Mouse (Mus musculus) CH12.LX (cell line): ENCODE measurements around the gene Abhd4. TPM values are rescaled to one million over a fixed set of nuclear protein-coding genes. Genes with fewer than 3 reads are reported as not detected.

Source experiments
- DNase-seq: peaks from one replicate; pipeline ENCODE4 v3.0.0-alpha.2; 2013; ENCODE audit errors: extremely low read depth
- H3K27ac ChIP-seq: 2 replicates; pipeline ENCODE4 v1.5.1; 2012; ENCODE audit warnings: low read depth, mild to moderate bottlenecking, control low read depth, moderate library complexity; ENCODE audit not compliant: insufficient read depth
- H3K27me3 ChIP-seq: replicated peaks from 2 replicates; pipeline ENCODE3; 2012; ENCODE audit warnings: inconsistent platforms
- H3K36me3 ChIP-seq, 2 experiments: replicated peaks in 1 of 2; 2 replicates each; pipeline versions ENCODE3 to v1.6.1; 2012; ENCODE audit warnings: inconsistent platforms in 1 of 2, low read length in 1 of 2, mild to moderate bottlenecking in 1 of 2, mixed read lengths in 1 of 2, moderate library complexity in 1 of 2; ENCODE audit not compliant: control insufficient read depth in 1 of 2, insufficient read depth in 1 of 2
- H3K4me1 ChIP-seq, 2 experiments: 2 replicates each; pipeline ENCODE4 v1.6.1; 2012; ENCODE audit warnings: inconsistent platforms in 1 of 2, moderate library complexity in 1 of 2; ENCODE audit not compliant: insufficient read depth in 2 of 2, control insufficient read depth in 1 of 2
- H3K4me2 ChIP-seq: 2 replicates; pipeline ENCODE4 v1.6.1; 2012; ENCODE audit warnings: low read depth, mild to moderate bottlenecking, control low read depth; ENCODE audit not compliant: poor library complexity, insufficient read depth, severe bottlenecking
- H3K4me3 ChIP-seq, 3 experiments: fragments of 150-350 bp in 1 of 3; sonication (generic) in 1 of 3; replicated peaks in 1 of 3; 2 replicates each; pipeline versions ENCODE3 to v1.5.1; 2011 to 2012; ENCODE audit warnings: low read depth in 2 of 3, low read length in 2 of 3, mild to moderate bottlenecking in 2 of 3, moderate library complexity in 2 of 3, control low read depth in 1 of 3, improper control_type of control experiment in 1 of 3, inconsistent platforms in 1 of 3, mixed read lengths in 1 of 3; ENCODE audit not compliant: poor library complexity in 1 of 3
- H3K79me2 ChIP-seq: replicated peaks from 2 replicates; pipeline ENCODE4 v1.6.1; 2012; ENCODE audit warnings: mild to moderate bottlenecking, moderate library complexity; ENCODE audit not compliant: control insufficient read depth, poor library complexity, insufficient read depth, severe bottlenecking; ENCODE audit errors: extremely low read depth
- H3K9ac ChIP-seq: 2 replicates; pipeline ENCODE4 v1.6.1; 2012; ENCODE audit warnings: low read depth, mild to moderate bottlenecking, control low read depth, moderate library complexity; ENCODE audit not compliant: insufficient read depth
- H3K9me3 ChIP-seq: replicated peaks from 2 replicates; pipeline ENCODE3; 2012; ENCODE audit warnings: low read length, inconsistent platforms, mixed read lengths
- BHLHE40 ChIP-seq: IDR thresholded peaks from 2 replicates; pipeline ENCODE4 v1.6.1; 2011; ENCODE audit warnings: mild to moderate bottlenecking, low read depth, low read length, improper control_type of control experiment
- CHD2 ChIP-seq: IDR thresholded peaks from 2 replicates; pipeline ENCODE4 v1.6.1; 2011; ENCODE audit warnings: low read length, improper control_type of control experiment
- CTCF ChIP-seq, 2 experiments: IDR thresholded peaks in 1 of 2; conservative IDR thresholded peaks in 1 of 2; 2 replicates each; pipeline ENCODE4 v1.5.1; 2011 to 2012; ENCODE audit warnings: low read depth in 2 of 2, low read length in 2 of 2, improper control_type of control experiment in 1 of 2, inconsistent platforms in 1 of 2, mild to moderate bottlenecking in 1 of 2, moderate library complexity in 1 of 2
- E2F4 ChIP-seq: IDR thresholded peaks from 2 replicates; pipeline ENCODE4 v1.6.1; 2011; ENCODE audit warnings: low read depth, low read length, improper control_type of control experiment; ENCODE audit not compliant: insufficient replicate concordance
- EP300 ChIP-seq: IDR thresholded peaks from 2 replicates; pipeline ENCODE4 v1.6.1; 2011; ENCODE audit warnings: low read length, improper control_type of control experiment
- ETS1 ChIP-seq: conservative IDR thresholded peaks from 2 replicates; pipeline ENCODE4 v1.6.1; 2012; ENCODE audit warnings: low read depth, mild to moderate bottlenecking, inconsistent platforms, low read length, improper control_type of control experiment, moderate library complexity
- GABPA ChIP-seq: IDR thresholded peaks from 2 replicates; pipeline ENCODE4 v1.6.1; 2012; ENCODE audit warnings: low read depth, low read length, improper control_type of control experiment, inconsistent platforms; ENCODE audit not compliant: insufficient replicate concordance
- HCFC1 ChIP-seq: IDR thresholded peaks from 2 replicates; pipeline ENCODE4 v1.6.1; 2012; ENCODE audit warnings: low read depth, mild to moderate bottlenecking, inconsistent platforms, low read length, improper control_type of control experiment
- IRF4 ChIP-seq: IDR thresholded peaks from 2 replicates; pipeline ENCODE4 v1.6.1; 2014; ENCODE audit warnings: low read depth, mild to moderate bottlenecking, inconsistent platforms, low read length, improper control_type of control experiment
- JUND ChIP-seq: conservative IDR thresholded peaks from 2 replicates; pipeline ENCODE4 v1.6.1; 2011; ENCODE audit warnings: low read depth, low read length, improper control_type of control experiment
- KAT2A ChIP-seq: IDR thresholded peaks from 2 replicates; pipeline ENCODE4 v1.6.1; 2012; ENCODE audit warnings: low read length, improper control_type of control experiment, inconsistent platforms; ENCODE audit not compliant: insufficient replicate concordance
- MAX ChIP-seq: IDR thresholded peaks from 2 replicates; pipeline ENCODE4 v1.6.1; 2011; ENCODE audit warnings: low read length, improper control_type of control experiment
- MAZ ChIP-seq: IDR thresholded peaks from 2 replicates; pipeline ENCODE4 v1.6.1; 2012; ENCODE audit warnings: low read depth, mild to moderate bottlenecking, inconsistent platforms, low read length, improper control_type of control experiment, moderate library complexity
- MXI1 ChIP-seq: IDR thresholded peaks from 2 replicates; pipeline ENCODE4 v1.6.1; 2011; ENCODE audit warnings: mild to moderate bottlenecking, low read depth, low read length, improper control_type of control experiment
- NELFE ChIP-seq: IDR thresholded peaks from 2 replicates; pipeline ENCODE4 v1.6.1; 2011; ENCODE audit warnings: low read depth, low read length, improper control_type of control experiment
- NRF1 ChIP-seq: IDR thresholded peaks from 2 replicates; pipeline ENCODE4 v1.6.1; 2014; ENCODE audit warnings: low read depth, mild to moderate bottlenecking, inconsistent platforms, low read length, improper control_type of control experiment, moderate library complexity
- PAX5 ChIP-seq: IDR thresholded peaks from 2 replicates; pipeline ENCODE4 v1.6.1; 2012; ENCODE audit warnings: low read length, inconsistent platforms, mixed read lengths
- POLR2A ChIP-seq: IDR thresholded peaks from 2 replicates; pipeline ENCODE4 v1.6.1; 2011; ENCODE audit warnings: low read depth, mild to moderate bottlenecking, improper control_type of control experiment, low read length
- TBP ChIP-seq: conservative IDR thresholded peaks from 2 replicates; pipeline ENCODE4 v1.6.1; 2011; ENCODE audit warnings: low read depth, low read length, improper control_type of control experiment
- UBTF ChIP-seq: IDR thresholded peaks from 2 replicates; pipeline ENCODE4 v1.6.1; 2012; ENCODE audit warnings: low read depth, mild to moderate bottlenecking, inconsistent platforms, low read length, improper control_type of control experiment, moderate library complexity
- USF1 ChIP-seq: IDR thresholded peaks from 2 replicates; pipeline ENCODE4 v1.6.1; 2014; ENCODE audit warnings: low read depth, mild to moderate bottlenecking, inconsistent platforms, low read length, improper control_type of control experiment
- ZC3H11A ChIP-seq: IDR thresholded peaks from 2 replicates; pipeline ENCODE4 v1.6.1; 2012; ENCODE audit warnings: low read depth, mild to moderate bottlenecking, inconsistent platforms, low read length, improper control_type of control experiment
- ZKSCAN1 ChIP-seq: IDR thresholded peaks from 2 replicates; pipeline ENCODE4 v1.6.1; 2012; ENCODE audit warnings: low read depth, inconsistent platforms, low read length, improper control_type of control experiment, borderline replicate concordance
- dilution Hi-C: fragments of 300-500 bp; cut with MboI; formaldehyde crosslinking; loops from 2 replicates; pipeline ENCODE4 v1.14.3; 2020; ENCODE audit warnings: low sequenced_read_pairs; ENCODE audit not compliant: extremely low pct_unique_long_range_greater_than_20kb, extremely low pct_ligation_motif_present
- in situ Hi-C: fragments of 300-500 bp; cut with MboI; formaldehyde crosslinking; loops from 3 replicates; pipeline ENCODE4 v1.14.3; 2019; ENCODE audit warnings: low sequenced_read_pairs, low pct_ligation_motif_present, low pct_unique_long_range_greater_than_20kb, mixed read lengths
- polyA plus RNA-seq: library from polyadenylated mRNA; unstranded; fragments of >175 nt; gene quantifications from 2 replicates; pipeline ENCODE4 v1.2.1, GENCODE M21; 2012; ENCODE audit warnings: low read depth; ENCODE audit not compliant: insufficient read length
- total RNA-seq, 2 experiments: library from RNA; depleted of rRNA; stranded (reverse); fragments of 300-350 nt in 1 of 2; fragments of >200 nt in 1 of 2; gene quantifications; 2 replicates each; pipeline ENCODE4 v1.2.3; 2012 to 2014

Abhd4 gene
- total and polyA plus RNA-seq, 3 experiments, result 15.9 to 23.0 (median 19.8) TPM

DNA sequence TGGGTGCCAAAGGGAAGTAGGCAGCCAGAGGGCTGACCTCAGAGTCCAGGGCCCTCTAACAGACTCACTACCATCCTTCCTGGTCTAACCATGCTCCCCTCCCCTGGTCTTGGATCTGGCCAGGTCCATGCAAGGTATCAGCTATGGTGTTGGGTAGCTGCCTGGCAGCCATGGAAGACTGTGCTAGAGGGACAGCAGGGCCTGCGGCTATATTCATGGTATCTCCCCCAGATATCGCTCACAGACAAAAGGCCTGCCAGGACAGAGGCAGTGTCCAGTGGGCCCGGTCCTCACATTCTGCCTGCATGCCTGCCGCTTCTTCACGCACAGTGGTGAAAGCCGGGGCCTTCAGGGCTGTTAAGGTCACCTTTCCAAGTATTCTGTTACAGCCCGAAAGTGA is 10.2 kb downstream of the Abhd4 start:
- H3K79me2 ChIP-seq, result no peaks in the 10 kb centered on the region; the same call in 1 of the 2 replicates
- DNase-seq, result no peak
- TF ChIP-seq MXI1, result no peak
- no peak for TF ChIP-seq HCFC1
- no peak for TF ChIP-seq PAX5
- TF ChIP-seq JUND, result no peak
- no peak for TF ChIP-seq BHLHE40
- TF ChIP-seq KAT2A, result no peak
- no peak for TF ChIP-seq ETS1
- TF ChIP-seq IRF4, result no peak
- TF ChIP-seq CTCF (conservative IDR thresholded peaks at IDR 0.05 in 1 of 2, IDR thresholded peaks at IDR 0.05 in 1 of 2; ENCODE audit: low read depth in 2 of 2, low read length in 2 of 2), result no peak
- TF ChIP-seq E2F4, result no peak
- TF ChIP-seq GABPA, result no peak
- TF ChIP-seq POLR2A, result no peak
- no peak for TF ChIP-seq USF1
- TF ChIP-seq NELFE, result no peak
- no peak for TF ChIP-seq MAX
- no peak for TF ChIP-seq UBTF
- no peak overlapping the region for H3K4me3 ChIP-seq
- H3K4me2 ChIP-seq, result no peak overlapping the region
- in situ Hi-C loops, result loop anchor here (10.0 kb wide), 1 partner anchor 61 kb away; no protein-coding TSS in a partner anchor
- no peaks in the 10 kb centered on the region for H3K27me3 ChIP-seq
- peaks cover 0 to 14% of the 10 kb centered on the region in 2 experiments; a peak in 1 of 4 replicates for H3K4me1 ChIP-seq
- no peaks in the 10 kb centered on the region for H3K9me3 ChIP-seq
- H3K9ac ChIP-seq, result no peak overlapping the region
- H3K36me3 ChIP-seq, result peaks cover 33 to 68% of the 10 kb centered on the region in 2 experiments
- dilution Hi-C loops, result no loop called here
- no peak overlapping the region for H3K27ac ChIP-seq

DNA sequence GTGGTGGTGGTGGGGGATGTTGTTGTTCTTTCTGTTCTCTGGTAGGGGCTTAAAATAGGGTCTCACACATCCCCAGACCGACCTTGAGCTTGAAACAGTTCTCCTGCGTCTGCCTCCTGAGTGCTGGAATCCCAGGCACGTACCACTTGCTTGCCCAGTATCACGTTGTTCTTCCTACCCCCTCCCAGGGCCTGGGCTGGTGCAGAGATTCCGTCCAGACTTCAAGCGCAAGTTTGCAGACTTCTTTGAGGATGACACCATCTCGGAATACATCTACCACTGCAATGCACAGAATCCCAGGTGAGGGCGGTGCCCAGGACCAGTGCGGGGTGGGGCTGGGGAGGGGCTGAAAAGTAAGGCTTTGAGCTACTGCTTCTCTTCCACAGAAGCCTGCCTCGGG is 11.1 kb downstream of the Abhd4 start:
- peaks cover 0 to 9% of the 10 kb centered on the region in 2 experiments; a peak in 1 of 4 replicates for H3K4me1 ChIP-seq
- H3K4me3 ChIP-seq, result no peak overlapping the region
- no peaks in the 10 kb centered on the region; the same call in 1 of the 2 replicates for H3K79me2 ChIP-seq
- no peak for DNase-seq
- in situ Hi-C loops (loop anchor here (10.0 kb wide), 1 partner anchor 60 kb away; no protein-coding TSS in a partner anchor), dilution Hi-C loops (no loop called here)
- no peak overlapping the region for H3K4me2 ChIP-seq
- H3K27ac ChIP-seq, result no peak overlapping the region
- peaks cover 33 to 71% of the 10 kb centered on the region in 2 experiments for H3K36me3 ChIP-seq
- H3K9ac ChIP-seq, result no peak overlapping the region
- H3K27me3 ChIP-seq, result no peaks in the 10 kb centered on the region
- TF ChIP-seq ZKSCAN1 (no peak), EP300 (no peak), MXI1 (no peak), PAX5 (no peak), MAZ (no peak), ZC3H11A (no peak), ETS1 (no peak), CTCF (conservative IDR thresholded peaks at IDR 0.05 in 1 of 2, IDR thresholded peaks at IDR 0.05 in 1 of 2; ENCODE audit: low read depth in 2 of 2, low read length in 2 of 2) (no peak), USF1 (no peak), CHD2 (no peak), MAX (no peak), TBP (no peak), NRF1 (no peak)
- H3K9me3 ChIP-seq, result no peaks in the 10 kb centered on the region
